ENCODE assay signal across 10 mouse cellular contexts in the genomic region with DNA sequence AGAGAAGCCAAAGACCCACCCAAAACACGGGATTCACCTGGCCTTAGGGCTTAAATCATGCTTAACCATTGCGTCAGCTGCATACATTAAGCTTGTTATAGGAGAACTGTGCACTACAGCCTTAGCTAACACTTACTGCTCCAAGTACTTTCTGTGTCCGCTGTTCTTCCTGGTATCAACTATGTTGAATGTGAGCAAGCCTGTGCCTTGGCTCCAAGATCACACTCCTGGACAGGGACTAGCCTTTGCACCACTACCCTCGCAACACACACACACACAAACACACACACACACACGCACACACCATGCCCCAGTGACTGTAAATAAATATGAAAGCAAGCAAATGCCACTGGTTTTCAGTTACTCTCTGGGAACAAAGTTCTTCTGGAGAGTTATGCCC. TPM values are rescaled to one million over a fixed set of nuclear protein-coding genes. Genes with fewer than 3 reads are reported as not detected.
A peak's percentile ranks its signal among the peaks of the same experiment; 100 is the strongest.
DNase-seq lines count a peak whose midpoint lies in the region; ATAC-seq and TF ChIP-seq lines count a peak whose summit lies in the region.
"Not testable (repeated sequence)": the region's sequence is repeated elsewhere in the genome, so short reads cannot be mapped to it uniquely, and the experiment has no call there.
"Had no signal": no experiment of that assay in that cellular context is flagged by ENCODE, and none has a peak within 500 bp of the region (broad histone marks: within the 10 kb centered on the region; RNA-seq: fewer than 3 reads in every experiment).

No protein-coding gene starts in this region.

- not testable (repeated sequence) for H3K9me3 ChIP-seq in MEL (replicated peaks; ENCODE audit: insufficient read depth, low read length); embryonic facial prominence, embryonic 14.5 days (ENCODE audit: control insufficient read depth, low read length); heart, embryonic 10.5 days; limb, embryonic 10.5 days (replicated peaks); lung, embryonic 15.5 days

- peak; percentile 60 for DNase-seq in MEL (ENCODE audit: low read depth, low spot score)
- not testable (repeated sequence) for DNase-seq in embryonic facial prominence, embryonic 14.5 days (ENCODE audit: low spot score); heart, embryonic 10.5 days (ENCODE audit: low spot score); limb, embryonic 10.5 days (ENCODE audit: low spot score)
- DNase-seq in induced T-regulatory cell, adult 2 months (ENCODE audit: low read depth), result peak; percentile 31
- DNase-seq in naive thymus-derived CD4-positive, alpha-beta T cell, adult 2 months (ENCODE audit: low read depth), result peak; percentile 33
- DNase-seq in thymus, adult 2 months, result peak; percentile 18

- not testable (repeated sequence) for TF ChIP-seq POLR2A in MEL (IDR thresholded peaks at IDR 0.05; ENCODE audit: control insufficient read depth in 1 of 2, insufficient read depth in 1 of 2, low read depth in 1 of 2, low read length in 2 of 2, poor library complexity in 1 of 2); thymus, adult 2 months (IDR thresholded peaks at IDR 0.05; ENCODE audit: control insufficient read depth, extremely low read depth, insufficient read depth, low read length, poor library complexity)

- H3K36me3 ChIP-seq in MEL (ENCODE audit: control insufficient read depth in 1 of 2, insufficient read depth in 2 of 2, low read length in 2 of 2); embryonic facial prominence, embryonic 14.5 days (ENCODE audit: control insufficient read depth, insufficient read depth, low read length); heart, embryonic 10.5 days; limb, embryonic 10.5 days; lung, embryonic 15.5 days; thymus, adult 2 months (ENCODE audit: control insufficient read depth, insufficient read depth, low read length): not testable (repeated sequence)

- 10% methylated on average over 4 of the region's 5 CpGs for WGBS in embryonic facial prominence, embryonic 14.5 days
- WGBS in heart, embryonic 10.5 days, result 22% methylated on average over 5 of the region's 5 CpGs
- 27% methylated on average over 5 of the region's 5 CpGs for WGBS in limb, embryonic 10.5 days
- 11% methylated on average over 5 of the region's 5 CpGs for WGBS in lung, embryonic 15.5 days
- WGBS in thymus, adult 2 months, result 13% methylated on average over 5 of the region's 5 CpGs

- peak overlapping the region; percentile 70 to 96 for H3K4me3 ChIP-seq in MEL (ENCODE audit: control insufficient read depth in 1 of 2, insufficient read depth in 1 of 2, low read depth in 2 of 2, low read length in 2 of 2)
- peak overlapping the region; percentile 52 for H3K4me3 ChIP-seq in embryonic facial prominence, embryonic 14.5 days (ENCODE audit: low read depth, low read length)
- peak overlapping the region; percentile 59 for H3K4me3 ChIP-seq in heart, embryonic 10.5 days
- peak overlapping the region; percentile 55 for H3K4me3 ChIP-seq in limb, embryonic 10.5 days
- peak overlapping the region; percentile 59 for H3K4me3 ChIP-seq in lung, embryonic 15.5 days
- H3K4me3 ChIP-seq in thymus, adult 2 months (ENCODE audit: control insufficient read depth, insufficient read depth, low read length), result peak overlapping the region; percentile 76

- H3K4me1 ChIP-seq in MEL (ENCODE audit: control insufficient read depth in 1 of 2, insufficient read depth in 2 of 2, low read length in 2 of 2); embryonic facial prominence, embryonic 14.5 days (ENCODE audit: control insufficient read depth, insufficient read depth, low read length); heart, embryonic 10.5 days; limb, embryonic 10.5 days; lung, embryonic 15.5 days: not testable (repeated sequence)
- peaks cover 14% of the 10 kb centered on the region for H3K4me1 ChIP-seq in thymus, adult 2 months (replicated peaks; ENCODE audit: control insufficient read depth, insufficient read depth, low read length)

- peak overlapping the region; percentile 49 for H3K4me2 ChIP-seq in embryonic facial prominence, embryonic 14.5 days (ENCODE audit: low read depth, low read length)
- peak overlapping the region; percentile 55 for H3K4me2 ChIP-seq in lung, embryonic 15.5 days

- not testable (repeated sequence) for H3K27me3 ChIP-seq in MEL (ENCODE audit: control insufficient read depth in 1 of 2, insufficient read depth in 2 of 2, low read length in 2 of 2); embryonic facial prominence, embryonic 14.5 days (replicated peaks; ENCODE audit: control insufficient read depth, insufficient read depth, low read length); heart, embryonic 10.5 days (ENCODE audit: insufficient read depth, poor library complexity, severe bottlenecking); limb, embryonic 10.5 days (ENCODE audit: low read depth, poor library complexity, severe bottlenecking); lung, embryonic 15.5 days; thymus, adult 2 months (ENCODE audit: control insufficient read depth, insufficient read depth, low read length)

- not testable (repeated sequence) for TF ChIP-seq CTCF in MEL (IDR thresholded peaks at IDR 0.05 in 2 of 3, conservative IDR thresholded peaks at IDR 0.05 in 1 of 3; ENCODE audit: control insufficient read depth in 1 of 3, insufficient read depth in 1 of 3, low read depth in 2 of 3, low read length in 3 of 3, poor library complexity in 1 of 3, severe bottlenecking in 1 of 3); thymus, adult 2 months (IDR thresholded peaks at IDR 0.05; ENCODE audit: borderline replicate concordance, control insufficient read depth, extremely low read depth, insufficient read depth, low read length, poor library complexity)

- H3K79me2 ChIP-seq in MEL (ENCODE audit: control insufficient read depth, insufficient read depth, low read length, poor library complexity), result not testable (repeated sequence)

- 0 out of 2 replicates have a peak, but pooled peaks have one; percentile 2 for ATAC-seq in embryonic facial prominence, embryonic 14.5 days (ENCODE audit: low read depth)
- not testable (repeated sequence) for ATAC-seq in lung, embryonic 15.5 days (ENCODE audit: borderline replicate concordance, extremely low read depth, low FRiP score, low TSS enrichment)

- not testable (repeated sequence) for H3K27ac ChIP-seq in MEL (ENCODE audit: control insufficient read depth, low read depth, low read length); embryonic facial prominence, embryonic 14.5 days (replicated peaks; ENCODE audit: low read depth, low read length); lung, embryonic 15.5 days
- H3K27ac ChIP-seq in heart, embryonic 10.5 days, result peak overlapping the region; percentile 79; the same call in 1 of the 2 replicates
- peak overlapping the region; percentile 84; the same call in 1 of the 2 replicates for H3K27ac ChIP-seq in limb, embryonic 10.5 days
- peak overlapping the region; percentile 46; the same call in 1 of the 2 replicates for H3K27ac ChIP-seq in thymus, adult 2 months (ENCODE audit: control insufficient read depth, insufficient read depth, low read length)

- not testable (repeated sequence) for TF ChIP-seq EP300 in MEL (IDR thresholded peaks at IDR 0.05; ENCODE audit: low read depth in 1 of 2, low read length in 2 of 2)

- not testable (repeated sequence) for TF ChIP-seq RAD21 in MEL (IDR thresholded peaks at IDR 0.05; ENCODE audit: low read depth, low read length)

- peak overlapping the region; percentile 72 for H3K9ac ChIP-seq in MEL (ENCODE audit: control insufficient read depth, low read depth, low read length, poor library complexity, severe bottlenecking)
- peak overlapping the region; percentile 65 for H3K9ac ChIP-seq in embryonic facial prominence, embryonic 14.5 days (ENCODE audit: low read depth, low read length)
- not testable (repeated sequence) for H3K9ac ChIP-seq in lung, embryonic 15.5 days

RNA-seq across cellular contexts. Expression of a gene that starts 0.7 kb away (rescaled TPM):
- not detected in 2 replicates for total RNA-seq in MEL (2012; rRNA removed)
- not detected for polyA plus RNA-seq in MEL (2012; ENCODE audit: insufficient read depth in 1 of 2, insufficient read length in 2 of 2, low read depth in 1 of 2, low replicate concordance in 2 of 2, missing spikeins in 1 of 2)
- not detected in 2 replicates for polyA plus RNA-seq in embryonic facial prominence, embryonic 14.5 days (2014; fragmentation: Nextera tagmentation; extraction: Ambion mirVana)
- polyA plus RNA-seq in heart, embryonic 10.5 days (2016; fragmentation: Nextera tagmentation; extraction: Ambion mirVana), result 0.10 TPM in 1 of 2 replicates, not detected in the other
- polyA plus RNA-seq in limb, embryonic 10.5 days (2016; fragmentation: Nextera tagmentation; extraction: Ambion mirVana), result not detected in 2 replicates
- polyA plus RNA-seq in lung, embryonic 15.5 days (2015; fragmentation: Nextera tagmentation; extraction: Ambion mirVana), result 0.21 and 0.65 TPM in 2 replicates
- 4.3 and 8.5 TPM in 2 replicates for polyA plus RNA-seq in thymus, adult 2 months (2012; rRNA removed)
- total RNA-seq: G1E; heart, adult 18-20 months had no signal
- polyA plus RNA-seq: G1E had no signal

RNA-seq across cellular contexts. Expression of a gene that starts 1.0 kb away (rescaled TPM):
- total RNA-seq in MEL (2012; rRNA removed), result 44.5 and 49.3 TPM in 2 replicates
- 10 to 100 TPM in 1 of 2 experiments, not detected in 1; 11.6 TPM for polyA plus RNA-seq in MEL (2012; ENCODE audit: insufficient read depth in 1 of 2, insufficient read length in 2 of 2, low read depth in 1 of 2, low replicate concordance in 2 of 2, missing spikeins in 1 of 2)
- polyA plus RNA-seq in embryonic facial prominence, embryonic 14.5 days (2014; fragmentation: Nextera tagmentation; extraction: Ambion mirVana), result 28.4 and 33.9 TPM in 2 replicates
- 25.0 and 30.2 TPM in 2 replicates for polyA plus RNA-seq in heart, embryonic 10.5 days (2016; fragmentation: Nextera tagmentation; extraction: Ambion mirVana)
- polyA plus RNA-seq in limb, embryonic 10.5 days (2016; fragmentation: Nextera tagmentation; extraction: Ambion mirVana), result 24.0 and 27.0 TPM in 2 replicates
- polyA plus RNA-seq in lung, embryonic 15.5 days (2015; fragmentation: Nextera tagmentation; extraction: Ambion mirVana), result 37.3 and 37.5 TPM in 2 replicates
- 69.4 and 79.8 TPM in 2 replicates for polyA plus RNA-seq in thymus, adult 2 months (2012; rRNA removed)

RNA-seq across cellular contexts. Expression of a gene that starts 18.4 kb away (rescaled TPM):
- 37.6 and 43.5 TPM in 2 replicates for total RNA-seq in MEL (2012; rRNA removed)
- polyA plus RNA-seq in MEL (2012; ENCODE audit: insufficient read depth in 1 of 2, insufficient read length in 2 of 2, low read depth in 1 of 2, low replicate concordance in 2 of 2, missing spikeins in 1 of 2), result 10 to 100 TPM in 1 of 2 experiments, not detected in 1; 44.5 TPM
- polyA plus RNA-seq in embryonic facial prominence, embryonic 14.5 days (2014; fragmentation: Nextera tagmentation; extraction: Ambion mirVana), result 32.3 and 35.0 TPM in 2 replicates
- polyA plus RNA-seq in heart, embryonic 10.5 days (2016; fragmentation: Nextera tagmentation; extraction: Ambion mirVana), result 24.9 and 30.8 TPM in 2 replicates
- 54.1 and 55.2 TPM in 2 replicates for polyA plus RNA-seq in limb, embryonic 10.5 days (2016; fragmentation: Nextera tagmentation; extraction: Ambion mirVana)
- 33.9 and 35.9 TPM in 2 replicates for polyA plus RNA-seq in lung, embryonic 15.5 days (2015; fragmentation: Nextera tagmentation; extraction: Ambion mirVana)
- 6.4 and 6.6 TPM in 2 replicates for polyA plus RNA-seq in thymus, adult 2 months (2012; rRNA removed)
